Mouse (Mus musculus) frontal cortex, postnatal 14 days (tissue): ENCODE data around the gene Msi2.

Experiments used
- DNase-seq, 2 experiments: peaks; one replicate each; pipeline ENCODE4 v3.0.0; 2022; ENCODE audit warnings: low spot score in 2 of 2

Gene Msi2

DNA sequence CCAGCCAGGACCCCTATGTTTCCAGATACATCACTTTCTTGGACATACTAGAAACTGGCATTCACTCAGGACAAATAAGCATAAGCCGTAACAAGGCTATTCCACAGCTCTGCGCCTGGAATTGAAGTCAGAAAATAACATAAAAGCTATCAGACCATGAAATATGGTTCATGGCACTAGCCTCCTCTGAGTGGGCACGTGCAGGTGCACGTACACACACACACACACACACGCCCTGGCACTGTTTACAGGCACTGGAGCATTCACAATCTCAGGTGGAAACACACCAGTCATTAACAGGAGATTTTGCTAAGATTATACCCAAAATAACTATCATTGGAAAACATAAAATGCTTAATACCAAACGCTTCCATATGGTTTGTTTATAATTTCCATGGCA lies 81.4 kb downstream of the Msi2 start:
- no peak for DNase-seq

DNA sequence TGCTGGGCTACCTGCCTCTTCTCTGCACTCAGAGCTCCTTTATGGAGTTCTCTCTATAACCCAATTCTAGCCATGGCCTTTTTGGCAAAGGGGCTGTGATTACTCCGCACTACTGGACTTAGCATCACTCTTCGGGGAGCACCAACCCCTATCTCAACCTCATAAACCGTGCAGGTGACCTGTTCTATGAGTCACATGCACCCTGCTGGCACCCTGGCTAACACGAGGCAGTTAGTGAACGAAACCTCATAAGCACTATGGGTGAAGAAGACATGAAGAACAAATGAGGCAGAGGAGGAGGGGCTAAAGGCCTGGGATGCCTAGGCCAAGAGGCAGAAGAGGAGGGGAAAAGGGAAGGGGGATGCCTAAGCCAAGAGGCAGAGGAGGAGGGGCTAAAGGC lies 82.0 kb downstream of the Msi2 start:
- no peak for DNase-seq

GRCm38 (mm10) chr11:88634627-88635026 lies 83.7 kb downstream of the Msi2 start:
- DNase-seq = no peak

DNA sequence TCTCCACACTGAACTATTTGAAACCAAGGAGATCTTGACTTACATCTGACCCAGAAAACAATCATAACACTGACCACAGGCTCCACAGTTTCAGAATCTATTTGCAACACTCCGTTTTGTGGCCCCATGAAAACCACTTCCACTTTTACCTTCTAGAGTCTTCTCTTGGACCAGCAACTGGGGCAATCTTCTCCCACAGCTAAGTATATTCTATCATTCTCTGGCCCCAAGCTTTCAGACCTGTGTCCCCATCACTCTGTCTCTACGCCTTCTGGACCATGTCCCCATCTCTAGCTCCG lies 86.4 kb downstream of the Msi2 start:
- DNase-seq = no peak

GRCm38 (mm10) chr11:88631084-88631931 lies 87.0 kb downstream of the Msi2 start:
- DNase-seq = no peak

DNA sequence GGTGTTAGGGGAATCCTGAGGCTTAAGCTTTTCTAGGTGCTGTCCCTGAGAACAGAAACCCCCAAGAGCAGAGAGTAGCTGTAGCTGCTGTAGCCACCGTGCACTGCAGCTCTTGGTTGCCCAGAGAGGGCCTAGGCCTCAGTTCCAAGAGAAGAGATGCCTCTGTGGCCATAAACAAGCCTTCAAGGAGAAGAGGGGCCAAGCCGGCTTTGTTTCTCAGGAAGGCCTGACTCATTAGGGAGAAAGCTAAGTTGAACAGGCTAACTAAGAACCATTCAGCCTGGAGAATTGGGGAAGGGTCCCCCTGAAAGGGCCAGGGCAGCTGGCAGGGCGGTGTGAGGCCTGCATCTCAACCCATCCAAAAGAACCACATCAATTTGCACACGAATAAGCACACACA lies 88.7 kb downstream of the Msi2 start:
- DNase-seq = peak in 1 of 2 experiments; percentile 49

- DNase-seq = no peak
These were observed 89.1 kb downstream of the Msi2 start for GRCm38 (mm10) chr11:88629165-88629564.

DNA sequence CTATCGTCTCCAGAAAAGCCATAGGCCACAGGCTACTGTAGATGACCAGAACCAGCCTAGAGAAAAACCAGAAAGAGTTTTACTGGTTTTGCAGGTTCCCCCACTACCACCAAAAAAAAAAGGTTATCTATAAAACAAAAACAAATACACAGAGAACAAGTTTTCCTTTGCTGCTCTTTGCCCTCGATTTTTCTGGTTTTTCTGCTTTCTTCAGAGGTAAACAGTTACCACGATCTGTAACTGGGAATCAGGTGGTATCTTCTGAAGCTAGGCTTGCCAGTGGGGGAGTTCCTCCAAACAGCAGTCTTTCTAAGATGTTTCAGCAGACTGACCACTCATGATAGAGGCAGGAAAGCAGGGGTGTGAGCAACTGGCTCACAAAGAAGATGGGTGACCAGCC lies 89.6 kb downstream of the Msi2 start:
- DNase-seq = no peak

- DNase-seq = no peak
These were observed 91.0 kb downstream of the Msi2 start for GRCm38 (mm10) chr11:88627327-88627726.

DNA sequence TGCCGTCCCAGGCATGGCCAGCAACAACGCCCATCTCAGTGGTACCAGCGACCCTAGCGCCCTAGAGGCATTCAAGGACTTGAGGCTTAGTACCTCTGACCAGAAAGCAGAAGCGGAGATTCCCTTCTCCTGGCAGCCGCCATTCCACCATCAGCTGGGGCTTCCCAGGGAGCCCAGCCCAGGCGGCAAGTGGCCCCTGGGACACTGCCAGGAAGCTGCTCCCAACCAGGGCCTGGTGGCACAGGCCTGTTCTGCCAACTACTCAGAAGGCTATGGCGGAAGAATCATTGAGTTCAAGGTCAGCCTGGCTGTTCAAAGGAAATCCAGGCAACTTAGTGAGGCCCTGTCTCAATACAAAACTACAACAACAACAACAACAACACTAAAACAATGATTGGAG lies 91.7 kb downstream of the Msi2 start:
- no peak for DNase-seq

DNA sequence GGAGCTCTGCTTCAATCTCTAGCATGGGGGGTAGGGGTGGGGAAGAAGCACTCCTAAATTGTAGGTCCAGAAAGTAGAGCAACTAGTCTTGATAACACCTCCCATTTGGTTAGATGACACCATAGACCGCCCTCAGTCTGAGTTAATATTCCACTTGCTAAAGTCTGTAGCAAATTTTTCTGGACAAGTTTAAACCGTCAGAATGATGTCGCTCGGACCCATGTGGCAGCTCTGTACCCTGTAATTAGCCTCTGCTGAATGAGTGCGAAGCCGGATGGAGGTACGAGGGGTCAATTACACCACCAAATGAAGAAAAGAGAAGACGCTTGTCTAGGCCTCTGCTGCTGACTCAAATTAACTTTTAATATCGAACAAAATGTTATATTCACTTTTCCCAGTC lies 92.3 kb downstream of the Msi2 start:
- no peak for DNase-seq

GRCm38 (mm10) chr11:88625063-88625462 lies 93.2 kb downstream of the Msi2 start:
- DNase-seq = no peak

GRCm38 (mm10) chr11:88624627-88625026 lies 93.7 kb downstream of the Msi2 start:
- no peak for DNase-seq

GRCm38 (mm10) chr11:88623671-88624070 lies 94.6 kb downstream of the Msi2 start:
- DNase-seq = no peak

DNA sequence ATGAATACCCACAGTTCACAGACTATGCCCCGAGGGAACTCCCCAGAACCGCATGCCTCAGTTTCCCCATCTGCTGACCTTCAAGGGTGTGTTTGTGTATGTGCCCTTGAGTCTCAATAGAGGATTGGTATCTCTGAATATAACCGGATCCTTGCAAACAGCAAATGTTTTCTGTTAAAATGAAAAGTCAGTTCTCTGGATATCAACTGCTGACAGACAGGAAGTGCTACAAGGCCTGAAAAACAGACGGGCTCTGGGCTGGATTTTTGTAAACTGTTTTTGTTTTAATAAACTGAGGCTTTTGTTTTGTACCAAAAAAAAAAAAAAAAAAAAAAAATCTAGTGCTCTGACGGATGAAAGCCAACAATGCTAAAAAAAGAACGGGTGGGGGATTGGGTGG lies 95.8 kb downstream of the Msi2 start:
- DNase-seq = no peak

- DNase-seq = no peak
These were observed 96.5 kb downstream of the Msi2 start for GRCm38 (mm10) chr11:88621789-88622188.

DNA sequence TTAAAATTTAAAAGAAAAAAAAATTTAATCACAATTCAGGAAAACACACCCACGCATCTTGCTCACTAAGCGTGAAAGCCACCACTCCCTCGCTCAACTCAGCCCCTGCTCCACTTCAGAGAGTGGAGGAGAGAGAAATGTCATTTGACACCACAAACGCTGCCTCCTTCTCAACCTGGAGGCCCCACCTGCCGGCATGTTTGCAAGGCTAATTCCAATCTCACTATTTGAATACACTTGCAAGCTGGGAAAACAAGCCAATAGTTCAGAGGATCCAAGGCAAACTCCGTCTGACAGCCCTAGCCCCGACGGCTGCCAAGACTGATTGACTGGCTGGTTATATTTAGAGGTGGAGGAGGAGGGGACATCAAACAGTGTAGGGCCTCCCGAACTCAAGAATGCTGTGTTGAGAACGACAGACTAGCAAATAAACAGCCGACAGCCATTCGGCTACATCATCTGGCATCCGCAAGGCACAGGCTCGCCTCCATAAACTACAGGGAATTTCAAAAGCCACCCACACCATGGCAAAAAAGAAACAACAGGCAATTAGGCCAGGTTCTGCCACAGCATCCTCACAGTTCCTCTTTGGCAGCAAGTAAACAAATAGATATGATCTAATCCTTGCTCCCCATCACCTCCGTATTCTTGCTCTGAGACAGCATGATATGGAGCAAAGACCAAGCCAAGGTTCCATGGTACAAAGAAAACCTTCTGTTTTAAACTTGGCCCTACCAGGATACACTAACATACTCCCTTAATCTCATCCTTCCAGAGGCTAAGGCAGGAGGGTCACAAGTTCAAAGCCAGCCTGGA lies 97.9 kb downstream of the Msi2 start:
- peak in 1 of 2 experiments; percentile 34 for DNase-seq

GRCm38 (mm10) chr11:88619468-88620157 lies 98.7 kb downstream of the Msi2 start:
- DNase-seq = no peak

GRCm38 (mm10) chr11:88618732-88619309 lies 99.5 kb downstream of the Msi2 start:
- DNase-seq = no peak

DNA sequence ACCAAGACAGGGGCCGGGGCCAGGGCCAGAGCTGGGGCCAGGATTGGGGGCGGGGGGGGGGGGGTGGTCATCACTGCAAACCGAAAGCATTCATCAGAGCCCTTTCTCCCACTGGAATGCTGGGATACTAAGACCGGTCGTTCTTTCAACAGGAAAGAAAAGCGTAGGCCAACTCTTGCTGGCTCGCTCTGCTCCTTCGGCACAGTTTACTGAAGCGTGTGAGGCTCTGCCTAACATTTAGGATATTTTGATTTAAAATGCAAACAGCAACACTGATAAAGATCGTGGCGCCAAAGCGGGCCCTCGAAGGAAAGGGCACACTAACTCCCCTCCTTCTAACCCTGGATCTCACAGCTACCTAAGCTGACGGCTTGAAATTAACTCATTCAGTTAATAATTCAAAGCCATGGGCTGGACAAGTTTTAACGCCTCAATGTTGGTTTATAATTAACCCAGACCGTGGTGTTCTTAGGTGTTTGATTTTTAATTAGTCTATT lies 100.3 kb downstream of the Msi2 start:
- no peak for DNase-seq

GRCm38 (mm10) chr11:88617380-88617779 lies 100.9 kb downstream of the Msi2 start:
- DNase-seq = no peak
